Mouse (Mus musculus) liver, adult 2 months (tissue): ENCODE measurements around the gene Psme3.

Experiments used
- CTCF ChIP-seq: fragments of 200-500 bp; IDR thresholded peaks from 2 replicates; pipeline ENCODE4 v1.5.1; 2011; ENCODE audit warnings: low read depth, low read length, control low read depth
- POLR2A ChIP-seq: fragments of 200-500 bp; IDR thresholded peaks from 2 replicates; pipeline ENCODE4 v1.6.1; 2011; ENCODE audit warnings: low read length, control low read depth; ENCODE audit not compliant: insufficient read depth; ENCODE audit errors: extremely low read depth

DNA sequence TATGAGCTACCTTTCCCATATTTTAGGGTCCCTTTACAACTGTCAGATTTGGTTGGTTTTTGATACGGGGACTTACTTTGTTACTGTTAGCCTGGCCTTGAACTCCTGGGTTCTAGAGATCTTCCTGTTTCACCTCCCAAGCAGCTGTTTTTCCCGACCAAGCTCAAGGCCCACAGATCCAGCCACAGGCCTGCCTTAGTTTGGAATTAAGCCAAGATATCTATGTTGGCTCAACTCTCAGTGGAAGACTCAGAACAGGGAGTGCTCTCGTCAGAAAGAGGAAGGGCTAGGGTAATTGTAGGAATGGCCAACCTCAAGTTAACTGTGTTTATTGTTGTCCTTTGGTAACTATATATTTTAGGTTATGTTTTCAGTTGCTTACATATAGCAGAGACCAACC, 3.9 kb upstream of the Psme3 start:
- TF ChIP-seq CTCF (no peak), POLR2A (no peak)
